Mouse (Mus musculus) right cerebral cortex, postnatal 4 days (tissue): Measurements from ENCODE around the gene Reps1.

ENCODE experiments used
- DNase-seq: peaks from one replicate; pipeline ENCODE4 v3.0.0-alpha.2; 2022

Gene Reps1

DNA sequence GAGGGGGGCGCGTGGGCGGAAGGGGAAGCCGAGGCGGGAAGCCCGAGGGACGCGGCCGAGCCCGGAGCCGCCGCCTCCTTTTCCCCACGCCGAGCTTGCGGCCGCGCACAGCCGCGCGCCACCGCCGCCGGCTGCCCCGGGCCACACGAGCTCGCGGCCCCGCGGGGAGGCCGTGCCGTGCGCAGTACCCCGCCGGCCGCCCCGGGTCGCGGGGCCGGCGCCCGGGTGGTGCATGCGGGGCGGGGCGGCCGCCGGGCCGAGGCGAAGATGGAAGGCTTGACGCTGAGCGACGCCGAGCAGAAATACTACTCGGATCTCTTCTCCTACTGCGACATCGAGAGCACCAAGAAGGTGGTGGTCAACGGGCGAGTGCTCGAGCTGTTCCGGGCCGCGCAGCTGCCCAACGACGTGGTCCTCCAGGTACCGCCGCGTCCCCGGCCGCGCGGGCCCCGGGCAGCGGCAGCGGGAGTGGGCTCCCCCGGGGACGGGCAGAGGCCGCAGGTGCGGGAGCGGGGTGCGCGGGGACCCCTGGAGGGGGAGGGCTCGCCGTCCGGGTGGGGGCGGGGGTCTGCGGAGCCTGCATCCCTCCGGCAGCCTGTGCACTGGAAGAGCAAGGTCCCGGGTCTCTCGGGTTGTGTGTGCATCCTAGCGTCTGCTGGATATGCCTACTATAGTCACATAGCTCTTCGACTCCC, at the start of gene Reps1:
Reps1 (plus strand) TSS at position 166 of the 695 bp plus-strand sequence.
- peak; percentile 46 for DNase-seq

- DNase-seq: no peak
These were observed 48.9 kb upstream of the Reps1 start for GRCm38 (mm10) chr10:18006756-18007155.

DNA sequence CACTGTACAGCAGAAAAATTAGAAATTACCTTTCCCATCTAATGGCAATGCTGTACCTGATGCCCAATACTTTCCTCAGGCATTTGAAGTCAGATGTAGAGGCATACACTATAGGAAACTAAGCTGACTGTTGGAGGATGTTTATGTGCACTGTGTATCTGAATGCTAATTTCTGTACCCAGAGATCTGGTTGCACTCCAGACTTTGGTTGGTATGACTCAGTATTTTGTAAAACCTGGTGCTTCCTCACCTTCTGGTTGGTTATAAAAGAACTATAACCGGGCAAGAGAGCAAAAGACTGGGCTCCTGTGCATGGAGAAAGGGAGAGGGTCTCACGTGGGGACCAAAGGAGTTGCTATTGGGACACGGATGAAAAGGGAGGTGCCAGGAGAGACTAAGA, 48.4 kb upstream of the Reps1 start:
- no peak for DNase-seq

DNA sequence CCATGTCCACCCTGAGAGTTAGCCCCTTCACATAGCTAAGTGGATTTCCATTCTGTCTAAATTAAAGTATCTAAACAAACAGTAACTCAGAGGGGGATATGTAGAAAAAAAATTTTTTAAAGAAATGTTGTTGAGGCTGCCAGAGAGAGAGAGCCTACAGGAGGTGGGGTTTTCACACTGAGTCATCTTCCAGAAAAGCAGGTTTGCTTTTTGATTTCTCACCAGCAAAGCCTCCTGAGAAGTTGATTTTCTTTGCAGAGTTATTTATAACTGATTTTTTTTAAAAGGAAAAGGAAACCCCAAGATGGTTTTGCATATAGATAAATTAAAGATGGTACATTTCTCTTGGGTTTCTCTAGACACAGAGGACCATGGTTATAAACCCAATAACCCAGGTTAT, 47.5 kb upstream of the Reps1 start:
- no peak for DNase-seq

DNA sequence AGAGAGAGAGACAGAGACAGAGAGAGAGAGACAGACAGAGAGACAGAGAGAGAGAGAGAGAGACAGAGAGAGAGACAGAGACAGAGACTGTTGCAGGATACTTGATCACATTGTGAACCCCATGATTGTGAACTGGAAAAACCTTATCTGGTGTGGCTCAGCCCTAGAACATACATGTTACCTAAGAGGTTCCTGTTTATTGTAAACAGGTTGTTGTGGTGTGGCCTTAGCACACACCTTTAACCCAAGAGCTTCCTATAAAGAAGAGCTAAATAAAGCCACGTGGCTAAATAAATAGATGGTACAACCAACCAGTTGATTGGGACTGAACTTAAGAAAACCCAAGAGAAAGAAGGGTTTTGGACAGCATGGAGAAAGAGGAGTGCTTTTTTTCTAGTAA, 45.9 kb upstream of the Reps1 start:
- DNase-seq: no peak

DNA sequence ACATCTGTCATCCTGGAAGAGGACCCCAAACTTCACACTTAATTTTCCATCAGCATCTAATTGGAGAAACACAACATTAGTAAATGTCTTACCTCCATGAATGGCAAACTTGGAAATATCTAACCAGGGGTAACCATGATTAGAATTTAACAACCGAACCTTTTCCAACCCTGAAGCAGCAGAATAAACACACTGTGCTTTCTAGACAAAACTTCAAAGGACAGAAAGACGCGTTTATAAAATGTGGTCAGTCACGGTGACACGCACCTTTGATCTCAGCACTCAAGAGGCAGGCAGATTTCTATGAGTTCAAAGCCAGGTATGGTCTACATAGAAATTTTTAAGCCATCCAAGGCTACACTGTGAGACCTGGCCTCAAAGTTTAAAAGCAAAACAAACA, 43.9 kb upstream of the Reps1 start:
- DNase-seq: no peak

GRCm38 (mm10) chr10:18020443-18020842, 35.2 kb upstream of the Reps1 start:
- no peak for DNase-seq

DNA sequence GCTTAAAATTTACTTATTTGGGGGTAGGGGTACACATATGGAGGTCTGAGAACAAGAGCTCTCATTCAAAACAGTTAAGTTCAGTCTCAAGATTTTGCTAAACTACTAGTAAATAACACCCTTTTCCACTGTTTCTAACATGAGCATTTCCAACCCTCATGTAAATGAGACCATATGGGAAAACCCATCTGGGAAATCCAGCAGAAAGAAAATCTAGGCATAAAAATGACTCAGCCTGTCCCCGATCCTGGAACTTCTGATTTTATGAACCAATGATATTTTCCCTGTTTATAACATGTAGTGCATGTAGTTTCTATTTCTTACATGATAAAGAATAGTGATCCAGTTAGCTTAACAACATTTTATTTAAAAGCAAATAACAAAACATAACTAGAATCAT, 34.8 kb upstream of the Reps1 start:
- no peak for DNase-seq

DNA sequence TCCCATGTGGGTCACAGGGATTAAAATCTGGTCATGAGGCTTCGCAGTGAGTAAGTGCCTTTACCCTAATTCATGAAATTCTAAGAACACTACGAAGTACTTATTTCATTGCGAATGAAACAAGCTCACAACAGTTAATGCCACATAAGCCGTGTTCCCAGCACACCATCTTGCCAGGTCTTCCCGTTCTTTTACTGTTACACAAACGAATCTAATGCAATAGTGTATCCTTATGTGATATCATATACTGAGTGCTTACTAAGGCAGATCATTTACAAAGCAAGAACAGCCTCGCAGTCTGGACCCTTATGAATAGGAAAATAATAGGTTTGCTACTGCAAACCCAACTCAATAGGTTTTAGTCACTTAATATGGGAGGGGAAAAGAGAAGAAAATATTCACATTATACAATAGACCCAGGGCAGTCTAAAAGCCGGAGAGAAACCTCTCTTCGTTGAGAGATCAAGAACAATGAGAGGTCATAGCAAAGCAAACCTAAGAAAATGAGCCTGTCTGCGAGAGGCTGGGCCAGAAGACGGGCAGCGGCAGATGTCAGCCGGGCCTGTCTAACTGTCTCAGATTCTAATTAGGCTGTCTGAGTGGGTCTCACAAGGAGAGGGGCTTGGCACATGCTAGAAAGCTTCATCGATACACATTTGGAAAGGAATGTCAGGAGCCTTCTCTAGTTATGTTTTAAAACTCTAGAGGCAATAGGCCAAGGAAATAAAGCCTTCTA, 33.9 kb upstream of the Reps1 start:
- no peak for DNase-seq

GRCm38 (mm10) chr10:18022312-18022711, 33.3 kb upstream of the Reps1 start:
- DNase-seq: peak; percentile 62

- peak; percentile 60 for DNase-seq
These were observed 32.8 kb upstream of the Reps1 start, which contains the start of gene Abracl for GRCm38 (mm10) chr10:18022741-18023347. TSS of gene Abracl (minus strand) at chr10:18023288.

DNA sequence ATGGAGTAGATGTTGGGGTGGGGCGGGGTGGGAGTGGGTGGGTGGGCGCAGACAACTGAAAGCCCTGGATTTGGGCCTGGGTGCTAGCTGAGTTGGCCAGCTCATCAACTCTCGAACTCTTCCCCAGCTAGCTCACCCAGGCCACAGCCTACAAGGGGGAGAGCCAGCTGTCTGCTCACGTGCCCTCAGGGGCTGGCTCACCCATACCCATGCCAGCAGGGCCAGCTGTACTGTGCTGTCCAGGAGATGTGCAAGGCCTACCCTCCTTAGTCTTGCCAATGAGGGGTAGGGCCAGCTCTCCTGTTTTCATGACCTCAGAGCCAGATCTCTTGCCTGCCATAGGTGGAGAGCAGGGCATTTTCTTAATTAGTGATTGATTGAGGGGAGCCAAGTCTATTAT, 21.3 kb upstream of the Reps1 start:
- DNase-seq: no peak

DNA sequence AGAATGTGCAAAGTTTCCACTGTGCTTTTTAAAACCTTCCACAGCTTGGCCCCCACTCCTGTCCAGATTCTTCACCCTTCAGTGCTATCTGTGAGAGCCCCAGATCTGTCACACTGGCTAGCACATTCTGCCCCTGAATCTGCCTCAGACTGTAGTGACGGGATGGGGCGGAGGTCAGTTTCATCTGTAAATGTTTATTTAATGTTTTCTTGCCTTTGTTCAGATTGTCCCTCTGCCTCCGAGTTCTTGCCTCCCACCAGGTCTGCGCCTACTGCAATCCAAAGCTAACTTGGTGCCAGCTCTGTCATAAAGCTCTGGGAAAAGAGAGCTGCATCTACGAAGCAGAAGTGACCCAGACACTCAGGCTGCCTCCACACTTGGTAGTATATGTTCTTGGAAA, 18.8 kb upstream of the Reps1 start:
- DNase-seq: no peak

- no peak for DNase-seq
These were observed 9.3 kb upstream of the Reps1 start for GRCm38 (mm10) chr10:18046380-18046779.

GRCm38 (mm10) chr10:18047380-18048146, 8.1 kb upstream of the Reps1 start:
- DNase-seq: no peak

- DNase-seq: peak; percentile 80
These were observed 509 bp upstream of the Reps1 start for GRCm38 (mm10) chr10:18055009-18055695.

- no peak for DNase-seq
These were observed 707 bp downstream of the Reps1 start for GRCm38 (mm10) chr10:18056391-18056745.

DNA sequence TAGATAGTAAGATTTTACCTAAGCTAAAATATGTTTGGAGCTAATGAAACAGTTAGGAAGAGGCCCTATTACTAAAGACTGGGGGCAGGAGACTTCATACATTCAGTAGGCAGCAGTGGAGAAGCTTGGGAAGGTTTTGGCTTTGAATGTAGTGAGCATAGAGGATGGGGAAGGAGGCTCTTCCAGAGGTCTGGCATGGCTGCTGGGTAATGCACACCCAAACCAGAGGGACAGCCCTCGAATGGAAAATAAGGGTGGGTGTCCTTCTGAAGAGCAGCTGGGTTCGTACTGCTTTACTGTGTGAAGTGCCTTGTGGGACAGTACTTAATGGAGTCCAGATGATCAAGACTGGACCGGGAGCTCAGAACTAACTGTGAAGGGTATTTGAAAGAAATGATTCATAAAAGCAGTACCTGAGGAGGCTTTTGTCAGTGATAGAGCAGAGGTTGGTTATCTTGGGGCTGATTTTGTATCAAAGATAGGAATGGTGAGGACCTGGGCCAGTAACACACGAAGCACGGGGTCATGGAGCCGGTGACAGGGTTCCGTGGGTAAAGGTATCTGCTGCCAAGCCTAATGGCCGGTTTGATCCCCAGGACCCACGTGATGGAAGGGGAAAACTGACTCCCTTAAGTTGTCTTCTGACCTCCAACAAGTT, 3.1 kb downstream of the Reps1 start:
- DNase-seq: no peak

DNA sequence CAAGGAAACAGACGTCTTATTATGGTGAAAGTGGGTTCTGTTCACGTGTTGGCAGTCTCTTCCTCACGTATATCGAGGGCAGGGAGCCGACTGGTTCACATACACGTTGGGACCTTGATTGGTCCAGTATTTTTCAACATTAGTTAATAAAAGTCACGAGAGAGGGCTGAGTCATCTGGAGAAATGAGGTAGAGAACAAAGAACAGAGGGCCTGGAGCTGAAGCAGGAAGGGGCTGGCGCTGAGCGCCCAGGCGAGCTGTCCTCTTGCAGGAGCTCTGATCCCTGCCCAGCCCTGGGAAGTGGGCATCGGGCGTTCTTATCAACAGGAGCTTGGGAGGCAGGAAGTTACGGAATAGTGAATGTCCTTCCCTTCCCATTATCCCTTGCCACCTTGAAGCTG, 4.1 kb downstream of the Reps1 start:
- no peak for DNase-seq

GRCm38 (mm10) chr10:18060778-18061177, 5.1 kb downstream of the Reps1 start:
- DNase-seq: no peak

DNA sequence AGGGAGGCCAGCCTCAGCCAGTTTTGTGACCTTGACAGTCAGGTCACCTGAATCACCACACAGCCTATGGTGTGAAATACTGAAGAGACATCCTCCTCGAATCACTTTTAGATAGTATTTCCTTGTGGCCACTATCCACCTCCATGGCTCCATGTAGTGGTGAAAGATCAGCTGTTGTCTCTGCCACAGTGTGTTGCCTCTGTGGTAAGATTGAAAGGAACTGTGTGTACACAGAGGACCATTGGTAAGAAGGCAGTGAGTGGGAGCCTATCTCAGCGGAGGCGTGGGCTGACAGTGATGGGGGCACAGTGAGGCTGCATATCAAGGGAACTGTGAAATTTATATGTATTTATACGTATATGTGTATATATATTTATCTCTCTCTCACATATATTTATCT, 5.9 kb downstream of the Reps1 start:
- DNase-seq: no peak

- DNase-seq: no peak
These were observed 9.1 kb downstream of the Reps1 start for GRCm38 (mm10) chr10:18064606-18065228.
